Mouse (Mus musculus) CH12.LX (cell line): ENCODE data around the gene Rnf182. TPM values are rescaled to one million over a fixed set of nuclear protein-coding genes. Genes with fewer than 3 reads are reported as not detected.

Source experiments
- DNase-seq: peaks from one replicate; pipeline ENCODE4 v3.0.0-alpha.2; 2013; ENCODE audit errors: extremely low read depth
- H3K27ac ChIP-seq: 2 replicates; pipeline ENCODE4 v1.5.1; 2012; ENCODE audit warnings: low read depth, mild to moderate bottlenecking, control low read depth, moderate library complexity; ENCODE audit not compliant: insufficient read depth
- H3K27me3 ChIP-seq: replicated peaks from 2 replicates; pipeline ENCODE3; 2012; ENCODE audit warnings: inconsistent platforms
- H3K36me3 ChIP-seq, 2 experiments: replicated peaks in 1 of 2; 2 replicates each; pipeline versions ENCODE3 to v1.6.1; 2012; ENCODE audit warnings: inconsistent platforms in 1 of 2, low read length in 1 of 2, mild to moderate bottlenecking in 1 of 2, mixed read lengths in 1 of 2, moderate library complexity in 1 of 2; ENCODE audit not compliant: control insufficient read depth in 1 of 2, insufficient read depth in 1 of 2
- H3K4me1 ChIP-seq, 2 experiments: 2 replicates each; pipeline ENCODE4 v1.6.1; 2012; ENCODE audit warnings: inconsistent platforms in 1 of 2, moderate library complexity in 1 of 2; ENCODE audit not compliant: insufficient read depth in 2 of 2, control insufficient read depth in 1 of 2
- H3K4me2 ChIP-seq: 2 replicates; pipeline ENCODE4 v1.6.1; 2012; ENCODE audit warnings: low read depth, mild to moderate bottlenecking, control low read depth; ENCODE audit not compliant: poor library complexity, insufficient read depth, severe bottlenecking
- H3K4me3 ChIP-seq, 3 experiments: fragments of 150-350 bp in 1 of 3; sonication (generic) in 1 of 3; replicated peaks in 1 of 3; 2 replicates each; pipeline versions ENCODE3 to v1.5.1; 2011 to 2012; ENCODE audit warnings: low read depth in 2 of 3, low read length in 2 of 3, mild to moderate bottlenecking in 2 of 3, moderate library complexity in 2 of 3, control low read depth in 1 of 3, improper control_type of control experiment in 1 of 3, inconsistent platforms in 1 of 3, mixed read lengths in 1 of 3; ENCODE audit not compliant: poor library complexity in 1 of 3
- H3K79me2 ChIP-seq: replicated peaks from 2 replicates; pipeline ENCODE4 v1.6.1; 2012; ENCODE audit warnings: mild to moderate bottlenecking, moderate library complexity; ENCODE audit not compliant: control insufficient read depth, poor library complexity, insufficient read depth, severe bottlenecking; ENCODE audit errors: extremely low read depth
- H3K9ac ChIP-seq: 2 replicates; pipeline ENCODE4 v1.6.1; 2012; ENCODE audit warnings: low read depth, mild to moderate bottlenecking, control low read depth, moderate library complexity; ENCODE audit not compliant: insufficient read depth
- H3K9me3 ChIP-seq: replicated peaks from 2 replicates; pipeline ENCODE3; 2012; ENCODE audit warnings: low read length, inconsistent platforms, mixed read lengths
- BHLHE40 ChIP-seq: IDR thresholded peaks from 2 replicates; pipeline ENCODE4 v1.6.1; 2011; ENCODE audit warnings: mild to moderate bottlenecking, low read depth, low read length, improper control_type of control experiment
- CHD1 ChIP-seq: IDR thresholded peaks from 2 replicates; pipeline ENCODE4 v1.6.1; 2012; ENCODE audit warnings: low read depth, low read length, improper control_type of control experiment, inconsistent platforms
- ELF1 ChIP-seq: IDR thresholded peaks from 2 replicates; pipeline ENCODE4 v1.6.1; 2014; ENCODE audit warnings: low read depth, mild to moderate bottlenecking, inconsistent platforms, low read length, improper control_type of control experiment
- EP300 ChIP-seq: IDR thresholded peaks from 2 replicates; pipeline ENCODE4 v1.6.1; 2011; ENCODE audit warnings: low read length, improper control_type of control experiment
- ETS1 ChIP-seq: conservative IDR thresholded peaks from 2 replicates; pipeline ENCODE4 v1.6.1; 2012; ENCODE audit warnings: low read depth, mild to moderate bottlenecking, inconsistent platforms, low read length, improper control_type of control experiment, moderate library complexity
- GABPA ChIP-seq: IDR thresholded peaks from 2 replicates; pipeline ENCODE4 v1.6.1; 2012; ENCODE audit warnings: low read depth, low read length, improper control_type of control experiment, inconsistent platforms; ENCODE audit not compliant: insufficient replicate concordance
- HCFC1 ChIP-seq: IDR thresholded peaks from 2 replicates; pipeline ENCODE4 v1.6.1; 2012; ENCODE audit warnings: low read depth, mild to moderate bottlenecking, inconsistent platforms, low read length, improper control_type of control experiment
- JUN ChIP-seq: IDR thresholded peaks from 2 replicates; pipeline ENCODE4 v1.6.1; 2011; ENCODE audit warnings: low read depth, mild to moderate bottlenecking, low read length, improper control_type of control experiment, moderate library complexity; ENCODE audit not compliant: insufficient read depth
- JUND ChIP-seq: conservative IDR thresholded peaks from 2 replicates; pipeline ENCODE4 v1.6.1; 2011; ENCODE audit warnings: low read depth, low read length, improper control_type of control experiment
- KAT2A ChIP-seq: IDR thresholded peaks from 2 replicates; pipeline ENCODE4 v1.6.1; 2012; ENCODE audit warnings: low read length, improper control_type of control experiment, inconsistent platforms; ENCODE audit not compliant: insufficient replicate concordance
- MAFK ChIP-seq: IDR thresholded peaks from 2 replicates; pipeline ENCODE4 v1.6.1; 2011; ENCODE audit warnings: low read length, improper control_type of control experiment; ENCODE audit not compliant: insufficient replicate concordance
- MAZ ChIP-seq: IDR thresholded peaks from 2 replicates; pipeline ENCODE4 v1.6.1; 2012; ENCODE audit warnings: low read depth, mild to moderate bottlenecking, inconsistent platforms, low read length, improper control_type of control experiment, moderate library complexity
- MEF2A ChIP-seq: IDR thresholded peaks from 2 replicates; pipeline ENCODE4 v1.6.1; 2014; ENCODE audit warnings: low read depth, mild to moderate bottlenecking, inconsistent platforms, low read length, improper control_type of control experiment, borderline replicate concordance
- MXI1 ChIP-seq: IDR thresholded peaks from 2 replicates; pipeline ENCODE4 v1.6.1; 2011; ENCODE audit warnings: mild to moderate bottlenecking, low read depth, low read length, improper control_type of control experiment
- NELFE ChIP-seq: IDR thresholded peaks from 2 replicates; pipeline ENCODE4 v1.6.1; 2011; ENCODE audit warnings: low read depth, low read length, improper control_type of control experiment
- NRF1 ChIP-seq: IDR thresholded peaks from 2 replicates; pipeline ENCODE4 v1.6.1; 2014; ENCODE audit warnings: low read depth, mild to moderate bottlenecking, inconsistent platforms, low read length, improper control_type of control experiment, moderate library complexity
- PAX5 ChIP-seq: IDR thresholded peaks from 2 replicates; pipeline ENCODE4 v1.6.1; 2012; ENCODE audit warnings: low read length, inconsistent platforms, mixed read lengths
- POLR2A ChIP-seq: IDR thresholded peaks from 2 replicates; pipeline ENCODE4 v1.6.1; 2011; ENCODE audit warnings: low read depth, mild to moderate bottlenecking, improper control_type of control experiment, low read length
- RCOR1 ChIP-seq: conservative IDR thresholded peaks from 2 replicates; pipeline ENCODE4 v1.6.1; 2012; ENCODE audit warnings: low read depth, mild to moderate bottlenecking, inconsistent platforms, low read length, improper control_type of control experiment
- SMC3 ChIP-seq: IDR thresholded peaks from 2 replicates; pipeline ENCODE4 v1.6.1; 2011; ENCODE audit warnings: low read depth, low read length, improper control_type of control experiment
- TBP ChIP-seq: conservative IDR thresholded peaks from 2 replicates; pipeline ENCODE4 v1.6.1; 2011; ENCODE audit warnings: low read depth, low read length, improper control_type of control experiment
- USF2 ChIP-seq: conservative IDR thresholded peaks from 2 replicates; pipeline ENCODE4 v1.6.1; 2011; ENCODE audit warnings: low read depth, low read length, improper control_type of control experiment
- ZC3H11A ChIP-seq: IDR thresholded peaks from 2 replicates; pipeline ENCODE4 v1.6.1; 2012; ENCODE audit warnings: low read depth, mild to moderate bottlenecking, inconsistent platforms, low read length, improper control_type of control experiment
- ZKSCAN1 ChIP-seq: IDR thresholded peaks from 2 replicates; pipeline ENCODE4 v1.6.1; 2012; ENCODE audit warnings: low read depth, inconsistent platforms, low read length, improper control_type of control experiment, borderline replicate concordance
- ZMIZ1 ChIP-seq: IDR thresholded peaks from 2 replicates; pipeline ENCODE4 v1.6.1; 2012; ENCODE audit warnings: low read depth, mild to moderate bottlenecking, inconsistent platforms, low read length, improper control_type of control experiment
- dilution Hi-C: fragments of 300-500 bp; cut with MboI; formaldehyde crosslinking; loops from 2 replicates; pipeline ENCODE4 v1.14.3; 2020; ENCODE audit warnings: low sequenced_read_pairs; ENCODE audit not compliant: extremely low pct_unique_long_range_greater_than_20kb, extremely low pct_ligation_motif_present
- in situ Hi-C: fragments of 300-500 bp; cut with MboI; formaldehyde crosslinking; loops from 3 replicates; pipeline ENCODE4 v1.14.3; 2019; ENCODE audit warnings: low sequenced_read_pairs, low pct_ligation_motif_present, low pct_unique_long_range_greater_than_20kb, mixed read lengths
- polyA plus RNA-seq: library from polyadenylated mRNA; unstranded; fragments of >175 nt; gene quantifications from 2 replicates; pipeline ENCODE4 v1.2.1, GENCODE M21; 2012; ENCODE audit warnings: low read depth; ENCODE audit not compliant: insufficient read length
- total RNA-seq, 2 experiments: library from RNA; depleted of rRNA; stranded (reverse); fragments of 300-350 nt in 1 of 2; fragments of >200 nt in 1 of 2; gene quantifications; 2 replicates each; pipeline ENCODE4 v1.2.3; 2012 to 2014

Rnf182 gene
- total and polyA plus RNA-seq, 3 experiments: not detected

- Histone ChIP-seq H3K79me2 (no peaks in the 10 kb centered on the region), H3K4me1 (peaks cover 5 to 13% of the 10 kb centered on the region in 2 experiments; a peak in 2 of 4 replicates), H3K9ac (no peak overlapping the region), H3K4me2 (no peak overlapping the region), H3K4me3 (no peak overlapping the region), H3K36me3 (no peaks in the 10 kb centered on the region), H3K27me3 (no peaks in the 10 kb centered on the region), H3K27ac (no peak overlapping the region), H3K9me3 (no peaks in the 10 kb centered on the region)
- in situ Hi-C loops: no loop called here
- DNase-seq: no peak
- dilution Hi-C loops: no loop called here
- TF ChIP-seq JUN (no peak), ZKSCAN1 (no peak), ELF1 (no peak), KAT2A (no peak), MAFK (no peak), MAZ (no peak), NRF1 (no peak), ZC3H11A (no peak), EP300 (no peak), MEF2A (no peak), USF2 (no peak), PAX5 (no peak), CHD1 (no peak), ETS1 (no peak), GABPA (no peak), BHLHE40 (no peak), MXI1 (no peak), RCOR1 (no peak), POLR2A (no peak)
Measured at GRCm38 (mm10) chr13:43666130-43666529, 50.6 kb downstream of the Rnf182 start.

- no peak overlapping the region for H3K4me3 ChIP-seq
- in situ Hi-C loops (no loop called here), dilution Hi-C loops (no loop called here)
- H3K27me3 ChIP-seq: no peaks in the 10 kb centered on the region
- H3K4me2 ChIP-seq: no peak overlapping the region
- H3K9ac ChIP-seq: no peak overlapping the region
- peaks cover 5 to 13% of the 10 kb centered on the region in 2 experiments; a peak in 2 of 4 replicates for H3K4me1 ChIP-seq
- H3K36me3 ChIP-seq: no peaks in the 10 kb centered on the region
- H3K27ac ChIP-seq: no peak overlapping the region
- no peak for DNase-seq
- no peak for TF ChIP-seq HCFC1
- TF ChIP-seq GABPA: no peak
- no peak for TF ChIP-seq CHD1
- no peak for TF ChIP-seq SMC3
- no peak for TF ChIP-seq NELFE
- TF ChIP-seq TBP: no peak
- no peak for TF ChIP-seq JUND
- no peak for TF ChIP-seq ZMIZ1
- no peak for TF ChIP-seq ETS1
- no peak for TF ChIP-seq BHLHE40
- no peaks in the 10 kb centered on the region for H3K9me3 ChIP-seq
- H3K79me2 ChIP-seq: no peaks in the 10 kb centered on the region
Measured at GRCm38 (mm10) chr13:43666920-43667319, 51.4 kb downstream of the Rnf182 start.
